In the genomic region with DNA sequence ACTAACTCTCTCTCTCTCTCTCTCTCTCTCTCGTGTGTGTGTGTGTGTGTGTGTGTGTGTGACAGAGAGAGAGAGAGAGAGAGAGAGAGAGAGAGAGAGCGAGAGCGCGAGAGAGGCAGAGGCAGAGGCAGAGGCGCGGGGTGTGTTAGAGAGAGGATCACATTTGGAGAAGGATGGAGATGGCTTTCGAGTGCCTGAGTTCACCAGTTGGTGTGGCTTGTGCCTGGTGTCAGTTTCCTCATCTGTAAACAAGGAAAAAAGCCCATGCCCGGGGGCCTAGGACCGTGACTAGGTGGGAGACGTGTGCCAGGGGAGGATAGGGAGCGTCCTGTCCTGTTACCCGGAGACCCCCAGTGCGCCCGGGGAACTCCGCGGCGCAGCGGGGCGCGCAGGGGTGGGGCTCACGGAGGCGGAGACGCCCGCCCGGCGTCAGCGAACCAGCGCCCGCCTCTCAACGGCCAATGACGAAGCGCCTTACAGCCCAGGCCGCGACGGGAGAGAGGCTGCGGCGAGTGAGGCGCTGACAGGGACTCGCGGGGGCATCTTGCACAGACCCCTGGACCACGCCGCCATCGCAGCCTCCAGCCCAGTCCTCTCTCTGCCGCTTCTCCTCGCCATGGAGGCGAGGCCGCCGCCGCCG, we compare ENCODE assay signal across 8 mouse cellular contexts. TPM values are rescaled to one million over a fixed set of nuclear protein-coding genes. Genes with fewer than 3 reads are reported as not detected.
DNase-seq lines count a peak whose midpoint lies in the region; ATAC-seq and TF ChIP-seq lines count a peak whose summit lies in the region.

A gene (plus strand): TSS at position 485 of the 640 bp plus-strand sequence.

- 0 out of 2 replicates have a peak, but pooled peaks cover 3% of the 10 kb centered on the region for H3K36me3 ChIP-seq in ES-E14 (ENCODE audit: control insufficient read depth, insufficient read depth, low read length, poor library complexity, severe bottlenecking)
- H3K36me3 ChIP-seq in forebrain, embryonic 16.5 days (ENCODE audit: control insufficient read depth, insufficient read depth) = no peaks in the 10 kb centered on the region
- H3K36me3 ChIP-seq in lung, embryonic 15.5 days = no peaks in the 10 kb centered on the region

- WGBS in forebrain, embryonic 16.5 days = under 1% methylated on average over 45 of the region's 50 CpGs
- WGBS in lung, embryonic 15.5 days = 0% methylated on average over 50 of the region's 50 CpGs

- peak; percentile 98 for ATAC-seq in forebrain, embryonic 16.5 days
- peak; percentile 98 for ATAC-seq in lung, embryonic 15.5 days (ENCODE audit: borderline replicate concordance, extremely low read depth, low FRiP score, low TSS enrichment)

- in situ Hi-C loops in ES-E14 (cut with MboI; ENCODE audit: low sequenced_read_pairs in 2 of 2, unreplicated experiment in 2 of 2) = no loop called here

- no peaks in the 10 kb centered on the region for H3K9me3 ChIP-seq in ES-E14 (ENCODE audit: control insufficient read depth, insufficient read depth, low read depth, low read length)
- H3K9me3 ChIP-seq in forebrain, embryonic 16.5 days (ENCODE audit: control insufficient read depth, low read length) = no peaks in the 10 kb centered on the region
- no peaks in the 10 kb centered on the region for H3K9me3 ChIP-seq in lung, embryonic 15.5 days

- peak within 1 kb of the TSS; percentile 89 for H3K4me2 ChIP-seq in forebrain, embryonic 16.5 days (ENCODE audit: low read length)
- H3K4me2 ChIP-seq in lung, embryonic 15.5 days = peak within 1 kb of the TSS; percentile 82

- peak within 1 kb of the TSS; percentile 89 for H3K9ac ChIP-seq in ES-E14 (ENCODE audit: insufficient read depth, low read depth, low read length, poor library complexity, severe bottlenecking)
- H3K9ac ChIP-seq in forebrain, embryonic 16.5 days (replicated peaks; ENCODE audit: low read depth, low read length) = peak within 1 kb of the TSS; percentile 94
- peak within 1 kb of the TSS; percentile 83 for H3K9ac ChIP-seq in lung, embryonic 15.5 days

- peak; percentile 69 for DNase-seq in ES-E14 (ENCODE audit: low read depth, low spot score)
- peak; percentile 88 for DNase-seq in cerebellum, adult 11-12 months
- DNase-seq in heart, postnatal 36 days = peak; percentile 96
- peak; percentile 84 to 88 for DNase-seq in layer of hippocampus, adult 8-10 months (ENCODE audit: low spot score in 2 of 2)
- DNase-seq in ovary, adult 18-20 months (ENCODE audit: low spot score) = peak; percentile 79
- peak; percentile 92 for DNase-seq in thymus, postnatal 0 days (ENCODE audit: low spot score)

- no peaks in the 10 kb centered on the region for H3K27me3 ChIP-seq in forebrain, embryonic 16.5 days (replicated peaks; ENCODE audit: control insufficient read depth, insufficient read depth, low read length)
- peaks cover 17% of the 10 kb centered on the region; the same call in 1 of the 2 replicates for H3K27me3 ChIP-seq in lung, embryonic 15.5 days

- H3K27ac ChIP-seq in ES-E14 (ENCODE audit: insufficient read depth, low read depth, low read length, poor library complexity, severe bottlenecking) = no peak within 1 kb of the TSS
- H3K27ac ChIP-seq in forebrain, embryonic 16.5 days (ENCODE audit: low read length) = peak within 1 kb of the TSS; percentile 87
- H3K27ac ChIP-seq in lung, embryonic 15.5 days = peak within 1 kb of the TSS; percentile 81

- no peaks in the 10 kb centered on the region for H3K4me1 ChIP-seq in ES-E14 (ENCODE audit: control insufficient read depth in 2 of 2, insufficient read depth in 2 of 2, low read length in 2 of 2, poor library complexity in 1 of 2)
- peaks cover 37% of the 10 kb centered on the region for H3K4me1 ChIP-seq in forebrain, embryonic 16.5 days (replicated peaks; ENCODE audit: control insufficient read depth, insufficient read depth, low read length)
- H3K4me1 ChIP-seq in lung, embryonic 15.5 days = peaks cover 29% of the 10 kb centered on the region

- intact Hi-C loops in heart, postnatal 36 days (cut with DNase I) = loop anchor here (2.0 kb wide), 2 partner anchors 25 to 47 kb away; a partner anchor contains a TSS

- peak within 1 kb of the TSS; percentile 85 to 96 for H3K4me3 ChIP-seq in ES-E14 (ENCODE audit: insufficient read depth in 1 of 2, low read depth in 1 of 2, low read length in 2 of 2, poor library complexity in 1 of 2, severe bottlenecking in 1 of 2)
- H3K4me3 ChIP-seq in forebrain, embryonic 16.5 days (replicated peaks; ENCODE audit: low read length) = peak within 1 kb of the TSS; percentile 62
- peak within 1 kb of the TSS; percentile 94 for H3K4me3 ChIP-seq in lung, embryonic 15.5 days

TF ChIP-seq in ES-E14, 5 proteins besides CTCF, POLR2A, EP300 and RAD21:
- no peak for TF ChIP-seq ZNF384 (IDR thresholded peaks at IDR 0.05; ENCODE audit: low read depth, low read length)
- TF ChIP-seq CHD2 (IDR thresholded peaks at IDR 0.05; ENCODE audit: low read depth, low read length) = no peak
- 0 out of 2 replicates have a peak, but pooled peaks have one; percentile 40 for TF ChIP-seq HCFC1 (IDR thresholded peaks at IDR 0.05; ENCODE audit: borderline replicate concordance, insufficient read depth, low read length)
- TF ChIP-seq ZC3H11A (IDR thresholded peaks at IDR 0.05; ENCODE audit: borderline replicate concordance, low read depth, low read length) = no peak

RNA-seq across cellular contexts. Expression of the gene that starts here (rescaled TPM):
- total RNA-seq in ES-E14 (2012; rRNA removed) = 35.1 and 40.6 TPM in 2 replicates
- 152 and 160 TPM in 2 replicates for polyA plus RNA-seq in forebrain, embryonic 16.5 days (2015; fragmentation: Nextera tagmentation; extraction: Ambion mirVana)
- 10 to 100 TPM; 48.6 to 49.0 TPM for total RNA-seq in heart, postnatal 36 days (2021)
- total RNA-seq in layer of hippocampus, adult 8-10 months (2022) = 100 to 1,000 TPM; 306 to 318 (median 311) TPM
- 72.9 and 80.7 TPM in 2 replicates for polyA plus RNA-seq in lung, embryonic 15.5 days (2015; fragmentation: Nextera tagmentation; extraction: Ambion mirVana)
- 73.8 and 85.4 TPM in 2 replicates for polyA plus RNA-seq in thymus, postnatal 0 days (2015; fragmentation: Nextera tagmentation; extraction: Ambion mirVana)
